Mouse (Mus musculus) liver, postnatal 0 days (tissue): ENCODE measurements around the gene Shld1. TPM values are rescaled to one million over a fixed set of nuclear protein-coding genes. Genes with fewer than 3 reads are reported as not detected.

Experiments used
- ATAC-seq: fragments of 200-750 bp; cut with Nextera tagmentation; 2 replicates; pipeline ENCODE4 v1.8.0; 2017; ENCODE audit warnings: mild to moderate bottlenecking, moderate library complexity
- DNase-seq: peaks from one replicate; pipeline ENCODE4 v3.0.0-alpha.2; 2016
- H3K27ac ChIP-seq: fragments of 300-500 bp; sonication (generic); 2 replicates; pipeline ENCODE4 v1.5.1; 2014; ENCODE audit warnings: antibody characterized with exemption, moderate library complexity, mild to moderate bottlenecking, low read depth
- H3K27me3 ChIP-seq: fragments of 300-500 bp; sonication (generic); 2 replicates; pipeline ENCODE4 v1.6.1; 2014; ENCODE audit warnings: low read length, control low read depth, mixed read lengths; ENCODE audit not compliant: insufficient read depth
- H3K36me3 ChIP-seq: fragments of 300-500 bp; sonication (generic); replicated peaks from 2 replicates; pipeline ENCODE4 v1.6.1; 2014; ENCODE audit warnings: mild to moderate bottlenecking, control low read depth, low read length, moderate library complexity, mixed read lengths; ENCODE audit not compliant: insufficient read depth
- H3K4me1 ChIP-seq: fragments of 300-500 bp; sonication (generic); 2 replicates; pipeline ENCODE4 v1.6.1; 2014; ENCODE audit warnings: antibody characterized with exemption, mild to moderate bottlenecking, control low read depth; ENCODE audit not compliant: insufficient read depth
- H3K4me2 ChIP-seq: fragments of 300-500 bp; sonication (generic); 2 replicates; pipeline ENCODE4 v1.6.1; 2014; ENCODE audit warnings: low read depth, mild to moderate bottlenecking, low read length, moderate library complexity, mixed read lengths
- H3K4me3 ChIP-seq: fragments of 300-500 bp; sonication (generic); 2 replicates; pipeline ENCODE4 v1.5.1; 2014; ENCODE audit warnings: low read depth, low read length
- H3K9ac ChIP-seq: fragments of 300-500 bp; sonication (generic); replicated peaks from 2 replicates; pipeline ENCODE4 v1.6.1; 2014; ENCODE audit warnings: mild to moderate bottlenecking, moderate library complexity
- H3K9me3 ChIP-seq: fragments of 300-500 bp; sonication (generic); 2 replicates; pipeline ENCODE4 v1.6.1; 2016; ENCODE audit warnings: mild to moderate bottlenecking, control low read depth, low read length, mixed read lengths
- CTCF ChIP-seq: sonication (generic); IDR thresholded peaks from 2 replicates; pipeline ENCODE4 v1.5.1; 2016; ENCODE audit warnings: antibody characterized with exemption, low read depth
- EP300 ChIP-seq: IDR thresholded peaks from 2 replicates; pipeline ENCODE4 v1.6.1; 2016; ENCODE audit warnings: antibody characterized with exemption, low read depth, mild to moderate bottlenecking
- WGBS: fragments of 180-500 bp; shearing (Covaris S2); extraction: QIAGEN DNeasy Blood & Tissue Kit; methylation state at CpG from one replicate; pipeline ENCODE4 v1.1.7; 2014; ENCODE audit not compliant: insufficient replicate concordance; 5-methylcytosine and 5-hydroxymethylcytosine counted together
- polyA plus RNA-seq: library from polyadenylated mRNA; unstranded; fragments of >200 nt; fragmentation: Nextera tagmentation; extraction: Ambion mirVana; gene quantifications from 2 replicates; pipeline ENCODE4 v1.2.1, GENCODE M21; 2015

The Shld1 gene
- polyA plus RNA-seq, 1 experiment from 2014 or later = 9.5 TPM

DNA sequence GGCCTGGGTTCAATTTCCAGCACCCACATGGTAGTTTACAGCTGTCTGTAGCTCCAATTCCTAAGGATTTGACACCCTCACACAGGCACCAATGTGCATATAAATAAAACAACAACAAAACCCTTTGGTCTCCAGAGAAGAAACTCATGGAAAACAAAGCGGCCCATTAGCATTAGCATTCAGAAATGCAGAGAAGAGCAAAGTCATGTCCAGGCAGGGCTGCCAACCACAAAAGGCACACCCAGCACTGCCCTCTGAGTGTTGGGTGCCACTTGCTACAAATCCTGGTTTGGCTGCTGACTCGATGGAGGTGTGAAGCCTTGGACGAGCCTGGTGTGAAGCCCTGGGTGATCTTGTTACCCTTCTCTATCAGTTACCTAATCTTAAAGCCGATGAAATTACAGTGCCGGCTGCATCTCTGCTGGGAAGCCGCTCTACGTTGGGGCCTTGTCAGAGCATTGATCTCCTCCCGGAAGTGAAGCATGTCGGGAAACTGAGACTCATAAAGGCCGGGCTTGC, 37.3 kb upstream of the Shld1 start:
- WGBS = 79% methylated on average over 10 of the region's 10 CpGs
- ATAC-seq (no peak), DNase-seq (no peak)
- Histone ChIP-seq H3K4me1 (no peaks in the 10 kb centered on the region), H3K36me3 (no peaks in the 10 kb centered on the region), H3K27me3 (no peaks in the 10 kb centered on the region), H3K27ac (no peak overlapping the region), H3K9ac (no peak overlapping the region), H3K4me3 (no peak overlapping the region), H3K4me2 (no peak overlapping the region), H3K9me3 (no peaks in the 10 kb centered on the region)
- TF ChIP-seq EP300 (no peak), CTCF (no peak)

DNA sequence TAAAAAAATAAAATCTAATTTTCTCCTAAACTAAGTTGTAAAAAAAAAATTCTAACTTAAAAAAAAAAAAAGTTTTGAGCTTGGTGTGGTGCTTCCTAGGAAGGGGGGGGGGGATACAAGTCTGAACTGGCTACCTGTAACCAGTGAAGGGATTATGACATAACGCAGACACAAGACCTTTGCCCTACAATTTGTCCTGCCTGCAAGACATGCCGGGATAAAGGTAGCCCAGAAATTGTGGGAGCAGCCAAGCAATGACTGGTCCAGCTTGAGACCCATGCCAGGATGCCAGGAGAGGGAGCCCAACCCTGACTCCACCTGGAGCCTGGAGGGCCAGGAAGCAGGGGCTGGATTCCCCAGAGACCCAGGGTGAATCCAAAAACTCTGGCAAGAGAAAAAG, 36.2 kb upstream of the Shld1 start:
- Histone ChIP-seq H3K4me3 (no peak overlapping the region), H3K9ac (no peak overlapping the region), H3K9me3 (no peaks in the 10 kb centered on the region), H3K4me2 (no peak overlapping the region), H3K27ac (no peak overlapping the region), H3K36me3 (no peaks in the 10 kb centered on the region), H3K27me3 (no peaks in the 10 kb centered on the region), H3K4me1 (no peaks in the 10 kb centered on the region)
- TF ChIP-seq EP300 = no peak
- TF ChIP-seq CTCF = no peak
- DNase-seq = no peak
- 58% methylated on average over 2 of the region's 2 CpGs for WGBS
- peak; percentile 28; the same call in 1 of the 2 replicates for ATAC-seq

DNA sequence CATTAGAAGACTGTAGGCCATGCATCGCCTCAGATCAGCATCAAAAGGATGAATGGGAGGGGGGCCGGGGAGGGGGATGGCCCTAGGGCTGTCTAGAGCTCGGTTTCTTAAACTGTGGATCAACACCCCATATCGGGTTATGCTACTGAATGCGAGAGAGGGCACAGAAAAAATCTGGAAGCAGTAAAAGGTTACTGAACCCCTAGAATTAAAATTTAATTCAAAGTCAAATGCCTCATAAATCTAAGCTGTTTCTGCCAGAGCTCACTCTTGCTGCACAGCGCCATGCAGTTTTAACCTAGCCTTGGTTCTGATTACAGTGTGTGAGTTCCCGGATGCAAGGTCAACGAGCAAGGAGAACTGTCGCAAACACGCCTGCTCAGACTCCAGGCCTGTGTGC, 34.3 kb upstream of the Shld1 start:
- 69% methylated on average over 10 of the region's 10 CpGs for WGBS
- no peak overlapping the region for H3K9ac ChIP-seq
- no peak overlapping the region for H3K27ac ChIP-seq
- H3K36me3 ChIP-seq = no peaks in the 10 kb centered on the region
- H3K4me1 ChIP-seq = peaks cover 6% of the 10 kb centered on the region; the same call in 1 of the 2 replicates
- ATAC-seq (no peak), DNase-seq (no peak)
- TF ChIP-seq CTCF (no peak), EP300 (no peak)
- H3K4me3 ChIP-seq = no peak overlapping the region
- H3K27me3 ChIP-seq = no peaks in the 10 kb centered on the region
- no peaks in the 10 kb centered on the region for H3K9me3 ChIP-seq
- no peak overlapping the region for H3K4me2 ChIP-seq

DNA sequence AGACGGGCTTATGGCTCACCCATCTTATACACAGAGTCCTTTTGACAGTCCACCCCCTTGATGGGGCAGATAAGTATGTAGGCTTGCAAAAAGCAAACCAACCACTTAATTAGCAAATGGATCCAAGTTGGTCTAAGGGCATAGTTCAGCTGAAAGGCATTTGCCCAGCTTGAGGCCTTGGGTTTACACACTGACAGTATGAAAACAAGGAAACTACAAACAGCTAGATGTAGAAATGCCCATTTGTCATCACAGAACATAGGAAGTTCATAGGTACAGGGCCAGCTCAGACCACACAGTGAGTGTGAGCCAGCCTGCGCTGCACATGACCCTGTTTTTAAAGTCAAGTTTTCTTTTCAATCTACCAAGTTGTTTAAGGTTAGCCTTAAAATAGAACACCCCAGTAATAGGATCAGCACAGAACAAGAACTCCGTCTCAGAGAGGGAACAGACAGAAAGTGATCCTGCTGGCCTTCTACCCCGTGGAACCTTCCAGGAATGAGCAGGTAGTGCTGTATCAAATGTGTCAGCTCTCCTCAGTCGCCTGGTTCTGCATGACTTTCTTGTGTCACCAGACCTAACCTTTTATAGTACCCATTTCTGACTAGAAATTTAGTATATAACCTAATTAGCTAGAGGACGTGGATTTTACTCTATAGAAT, 31.8 kb upstream of the Shld1 start:
- H3K4me3 ChIP-seq = no peak overlapping the region
- TF ChIP-seq EP300 (no peak), CTCF (no peak)
- no peak overlapping the region for H3K4me2 ChIP-seq
- H3K27me3 ChIP-seq = no peaks in the 10 kb centered on the region
- WGBS = 71% methylated on average over 6 of the region's 6 CpGs
- peaks cover 8% of the 10 kb centered on the region; the same call in 1 of the 2 replicates for H3K4me1 ChIP-seq
- H3K9ac ChIP-seq = no peak overlapping the region
- no peaks in the 10 kb centered on the region for H3K36me3 ChIP-seq
- DNase-seq (no peak), ATAC-seq (peak; percentile 75)
- H3K9me3 ChIP-seq = no peaks in the 10 kb centered on the region
- peak overlapping the region; percentile 44; the same call in 1 of the 2 replicates for H3K27ac ChIP-seq

DNA sequence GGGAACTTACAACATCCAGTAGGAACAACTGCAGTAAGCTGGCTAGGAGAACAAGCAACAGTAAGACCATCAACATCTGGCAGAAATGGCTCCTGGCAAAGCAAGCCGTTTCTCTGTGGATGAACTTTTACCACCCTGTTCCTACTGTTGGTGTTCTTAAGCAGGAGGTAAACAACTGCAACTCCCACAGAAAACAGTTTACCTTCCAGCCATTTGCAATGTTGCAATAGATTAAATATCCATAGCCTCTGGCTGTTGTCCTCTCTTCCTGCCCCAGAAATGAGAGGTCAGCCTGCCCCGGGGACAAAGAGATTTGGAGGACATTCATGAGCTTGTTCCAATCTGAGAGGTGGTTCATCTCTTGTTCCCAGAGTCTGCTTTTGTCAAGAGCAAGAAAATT, 29.5 kb upstream of the Shld1 start:
- Histone ChIP-seq H3K27me3 (no peaks in the 10 kb centered on the region), H3K4me2 (no peak overlapping the region), H3K9ac (no peak overlapping the region), H3K27ac (peak overlapping the region; percentile 55), H3K4me1 (peaks cover 8% of the 10 kb centered on the region; the same call in 1 of the 2 replicates), H3K36me3 (no peaks in the 10 kb centered on the region), H3K4me3 (no peak overlapping the region), H3K9me3 (no peaks in the 10 kb centered on the region)
- TF ChIP-seq CTCF = no peak
- no peak; the same call in 1 of the 2 replicates for TF ChIP-seq EP300
- ATAC-seq (peak; percentile 69), DNase-seq (no peak)
- 46% methylated on average over 2 of the region's 2 CpGs for WGBS

DNA sequence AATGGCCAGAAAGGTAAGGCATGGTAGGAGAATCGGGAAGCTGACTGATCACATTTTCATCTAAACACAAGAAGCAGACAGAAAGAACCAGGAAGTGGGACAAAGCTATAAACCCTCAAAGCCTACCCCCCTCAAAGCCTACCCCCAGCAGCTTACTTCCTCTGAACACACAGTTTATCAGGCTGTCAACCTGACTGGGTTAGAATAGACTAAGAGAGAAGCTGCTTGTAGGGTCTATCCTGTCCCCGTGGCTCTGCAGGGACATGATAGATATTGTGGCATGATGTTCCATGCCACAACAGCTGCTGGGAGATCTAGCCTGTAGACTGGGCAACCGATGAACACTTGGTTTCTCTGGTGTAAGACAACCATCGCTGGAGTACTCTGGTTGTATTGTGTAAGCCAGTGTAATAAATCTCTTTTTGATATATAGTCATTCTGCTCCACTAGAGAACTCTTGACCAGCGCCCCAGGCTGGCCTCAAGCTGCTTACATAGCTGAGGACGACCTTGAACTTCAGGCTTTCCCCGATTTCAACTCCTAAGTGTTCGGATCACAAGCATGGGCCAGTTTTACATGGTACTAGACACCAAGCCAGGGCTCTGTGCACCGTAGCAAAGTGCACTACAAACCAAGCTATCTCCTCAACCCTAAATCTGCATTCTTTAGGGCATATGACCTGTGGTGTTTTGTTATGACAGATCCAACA, 28.2 kb upstream of the Shld1 start:
- WGBS = 46% methylated on average over 9 of the region's 9 CpGs
- no peak for DNase-seq
- Histone ChIP-seq H3K9ac (no peak overlapping the region), H3K9me3 (no peaks in the 10 kb centered on the region), H3K4me1 (peaks cover 8% of the 10 kb centered on the region; the same call in 1 of the 2 replicates), H3K4me2 (no peak overlapping the region), H3K36me3 (no peaks in the 10 kb centered on the region), H3K27me3 (no peaks in the 10 kb centered on the region), H3K27ac (no peak overlapping the region), H3K4me3 (no peak overlapping the region)
- ATAC-seq = no peak
- TF ChIP-seq EP300 = no peak
- no peak for TF ChIP-seq CTCF
